Mouse (Mus musculus) ES-Bruce4 (cell line): ENCODE results near the gene 2510009E07Rik. TPM values are rescaled to one million over a fixed set of nuclear protein-coding genes. Genes with fewer than 3 reads are reported as not detected.

Experiments
- H3K27ac ChIP-seq: 2 replicates; pipeline ENCODE4 v1.5.1; 2012; ENCODE audit warnings: low read length, inconsistent platforms; ENCODE audit not compliant: insufficient read depth
- H3K27me3 ChIP-seq: 2 replicates; pipeline ENCODE4 v1.6.1; 2012; ENCODE audit warnings: mild to moderate bottlenecking, low read length, inconsistent platforms; ENCODE audit not compliant: control insufficient read depth, poor library complexity, insufficient read depth, severe bottlenecking
- H3K36me3 ChIP-seq: 2 replicates; pipeline ENCODE4 v1.6.1; 2012; ENCODE audit warnings: inconsistent platforms, mild to moderate bottlenecking, low read length, moderate library complexity; ENCODE audit not compliant: control insufficient read depth, poor library complexity, insufficient read depth, severe bottlenecking
- H3K4me1 ChIP-seq: one replicate; pipeline ENCODE4 v1.8.1; 2011; ENCODE audit warnings: low read length; ENCODE audit not compliant: control insufficient read depth, insufficient read depth
- H3K4me3 ChIP-seq: 2 replicates; pipeline ENCODE4 v1.5.1; 2011; ENCODE audit warnings: low read depth, mild to moderate bottlenecking, low read length
- H3K9ac ChIP-seq: 2 replicates; pipeline ENCODE4 v1.6.1; 2012; ENCODE audit warnings: low read depth, mild to moderate bottlenecking, inconsistent platforms; ENCODE audit not compliant: poor library complexity, severe bottlenecking
- H3K9me3 ChIP-seq: replicated peaks from 2 replicates; pipeline ENCODE4 v1.6.1; 2012; ENCODE audit warnings: mild to moderate bottlenecking, low read length, inconsistent platforms; ENCODE audit not compliant: control insufficient read depth, poor library complexity, insufficient read depth, severe bottlenecking
- CTCF ChIP-seq: IDR thresholded peaks from one replicate; pipeline ENCODE4 v1.8.1; 2011; ENCODE audit warnings: low read depth, low read length
- EP300 ChIP-seq: IDR thresholded peaks from 2 replicates; pipeline ENCODE4 v1.6.1; 2011; ENCODE audit warnings: low read depth, low read length; ENCODE audit not compliant: insufficient read depth
- POLR2A ChIP-seq: IDR thresholded peaks from one replicate; pipeline ENCODE4 v1.8.1; 2011; ENCODE audit warnings: low read length; ENCODE audit not compliant: insufficient read depth
- polyA plus RNA-seq: library from polyadenylated mRNA; stranded (reverse); fragments of >200 nt; gene quantifications from 2 replicates; pipeline ENCODE4 v1.2.4, GENCODE M21; 2011; ENCODE audit warnings: low read depth; ENCODE audit not compliant: missing spikeins, insufficient read depth, insufficient read length

The 2510009E07Rik gene
- polyA plus RNA-seq, 1 experiment: 0.39 TPM

DNA sequence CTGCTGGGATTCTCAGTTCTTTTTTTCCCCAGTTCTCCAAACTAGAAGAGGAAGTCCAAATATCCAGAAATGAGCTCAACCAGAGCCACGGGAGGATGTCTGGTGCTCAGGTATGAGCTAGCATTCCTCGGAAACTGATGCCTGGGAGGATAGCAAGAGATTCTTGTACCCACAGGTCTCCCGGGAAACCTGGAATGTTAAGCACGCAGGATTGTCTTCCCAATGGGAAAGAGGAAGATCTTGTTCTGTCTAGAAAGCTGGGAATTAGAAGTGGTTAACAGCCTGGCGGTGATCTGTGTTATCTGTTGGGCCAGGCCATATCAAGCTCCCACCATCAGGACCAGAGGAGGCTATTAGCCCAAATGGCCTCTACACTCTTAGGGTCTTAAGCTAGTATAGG is 10.2 kb upstream of the 2510009E07Rik start:
- TF ChIP-seq EP300: no peak
- no peak for TF ChIP-seq CTCF
- Histone ChIP-seq H3K9ac (no peak overlapping the region), H3K9me3 (peaks cover 15% of the 10 kb centered on the region), H3K27ac (no peak overlapping the region), H3K36me3 (no peaks in the 10 kb centered on the region), H3K27me3 (0 out of 2 replicates have a peak, but pooled peaks cover 2% of the 10 kb centered on the region), H3K4me1 (peaks cover 1% of the 10 kb centered on the region), H3K4me3 (no peak overlapping the region)

DNA sequence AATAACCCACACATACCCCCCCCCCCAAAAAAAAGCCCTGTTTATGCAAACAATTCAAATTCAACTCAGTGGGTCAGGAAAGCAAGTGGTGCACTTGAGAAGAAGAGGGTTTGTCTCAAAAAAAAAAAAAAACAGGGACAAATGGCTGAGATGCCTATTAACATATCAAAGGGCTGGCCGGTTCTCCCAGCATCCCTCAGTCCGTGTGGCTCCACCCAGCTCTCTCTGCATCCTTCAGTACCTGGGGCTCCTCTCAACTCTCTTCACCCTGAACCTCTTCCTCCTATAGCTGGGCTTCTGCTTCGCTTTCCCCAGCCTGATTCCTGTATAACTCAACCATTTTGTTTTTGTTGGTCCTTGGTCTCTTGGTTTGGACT is 7.8 kb upstream of the 2510009E07Rik start:
- no peaks in the 10 kb centered on the region for H3K36me3 ChIP-seq
- H3K4me3 ChIP-seq: no peak overlapping the region
- peak overlapping the region; percentile 51 for H3K27ac ChIP-seq
- peaks cover 16% of the 10 kb centered on the region for H3K9me3 ChIP-seq
- H3K27me3 ChIP-seq: 0 out of 2 replicates have a peak, but pooled peaks cover 2% of the 10 kb centered on the region
- TF ChIP-seq EP300 (peak; percentile 60; the same call in 1 of the 2 replicates), CTCF (no peak), POLR2A (no peak)
- no peak overlapping the region for H3K9ac ChIP-seq
- peaks cover 1% of the 10 kb centered on the region for H3K4me1 ChIP-seq

- Histone ChIP-seq H3K36me3 (no peaks in the 10 kb centered on the region), H3K4me1 (peaks cover 1% of the 10 kb centered on the region), H3K4me3 (0 out of 2 replicates have a peak overlapping the region, but pooled peaks have one; percentile 31), H3K27ac (peak overlapping the region; percentile 59), H3K9ac (0 out of 2 replicates have a peak overlapping the region, but pooled peaks have one; percentile 28), H3K27me3 (0 out of 2 replicates have a peak, but pooled peaks cover 2% of the 10 kb centered on the region), H3K9me3 (peaks cover 16% of the 10 kb centered on the region)
- TF ChIP-seq EP300 (peak; percentile 75), CTCF (no peak), POLR2A (no peak)
Measured at GRCm38 (mm10) chr16:21701611-21702313, 7.3 kb upstream of the 2510009E07Rik start.

DNA sequence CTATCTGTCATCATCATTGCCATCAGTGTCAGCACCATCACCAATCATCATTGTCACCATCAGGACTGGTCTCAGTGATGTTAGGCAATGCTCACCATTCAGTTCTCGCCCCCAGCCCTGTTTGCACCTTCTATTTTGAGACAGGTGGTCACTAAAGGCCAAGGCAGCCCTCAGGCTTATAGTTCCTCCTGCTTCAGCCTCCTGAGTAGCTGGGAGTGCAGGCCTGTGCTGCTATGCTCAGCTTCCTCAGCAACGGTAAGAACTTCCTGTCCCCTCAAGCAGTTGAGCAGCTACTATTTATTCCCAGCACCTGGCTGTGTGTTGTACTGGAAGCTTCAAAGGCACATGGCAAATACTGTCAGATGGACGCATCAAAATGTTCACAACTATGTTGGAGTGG is 3.7 kb upstream of the 2510009E07Rik start:
- Histone ChIP-seq H3K36me3 (no peaks in the 10 kb centered on the region), H3K27ac (no peak overlapping the region), H3K27me3 (peaks cover 2% of the 10 kb centered on the region; the same call in 1 of the 2 replicates), H3K4me1 (no peaks in the 10 kb centered on the region), H3K4me3 (no peak overlapping the region), H3K9me3 (peaks cover 16% of the 10 kb centered on the region), H3K9ac (no peak overlapping the region)
- TF ChIP-seq EP300 (no peak), POLR2A (no peak), CTCF (no peak)

GRCm38 (mm10) chr16:21696946-21697345 is 2.5 kb upstream of the 2510009E07Rik start:
- Histone ChIP-seq H3K9me3 (peaks cover 16% of the 10 kb centered on the region), H3K27ac (no peak overlapping the region), H3K36me3 (no peaks in the 10 kb centered on the region), H3K4me3 (no peak overlapping the region), H3K9ac (no peak overlapping the region), H3K4me1 (no peaks in the 10 kb centered on the region), H3K27me3 (peaks cover 2% of the 10 kb centered on the region; the same call in 1 of the 2 replicates)
- no peak for TF ChIP-seq CTCF
- TF ChIP-seq POLR2A: no peak
- TF ChIP-seq EP300: no peak

DNA sequence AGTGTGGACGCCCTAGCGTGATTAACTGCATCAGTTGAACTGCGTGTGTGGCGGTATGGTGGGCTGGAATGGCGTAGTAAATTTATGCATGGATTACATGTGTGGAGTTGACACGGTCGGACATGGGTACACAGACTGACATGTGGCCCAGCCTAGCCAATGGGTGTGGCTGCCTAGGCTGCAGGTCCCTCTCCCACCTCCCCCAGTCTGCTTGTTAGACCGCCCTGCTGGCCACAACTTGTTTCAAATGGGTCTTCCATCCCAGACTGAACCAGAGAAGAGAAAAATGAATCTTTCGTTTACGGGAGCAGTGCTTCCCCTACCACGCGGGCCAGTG is 745 bp upstream of the 2510009E07Rik start:
- TF ChIP-seq CTCF (no peak), POLR2A (no peak), EP300 (no peak)

More for the DNA sequence above, 745 bp upstream of the 2510009E07Rik start:
- Histone ChIP-seq H3K9me3 (peaks cover 7% of the 10 kb centered on the region), H3K27me3 (no peaks in the 10 kb centered on the region; the same call in 1 of the 2 replicates), H3K27ac (no peak overlapping the region), H3K4me1 (no peaks in the 10 kb centered on the region), H3K36me3 (no peaks in the 10 kb centered on the region), H3K4me3 (peak overlapping the region; percentile 71), H3K9ac (peak overlapping the region; percentile 49; the same call in 1 of the 2 replicates)
